Comparison of ENCODE assay signal across 26 mouse cellular contexts in the genomic region with DNA sequence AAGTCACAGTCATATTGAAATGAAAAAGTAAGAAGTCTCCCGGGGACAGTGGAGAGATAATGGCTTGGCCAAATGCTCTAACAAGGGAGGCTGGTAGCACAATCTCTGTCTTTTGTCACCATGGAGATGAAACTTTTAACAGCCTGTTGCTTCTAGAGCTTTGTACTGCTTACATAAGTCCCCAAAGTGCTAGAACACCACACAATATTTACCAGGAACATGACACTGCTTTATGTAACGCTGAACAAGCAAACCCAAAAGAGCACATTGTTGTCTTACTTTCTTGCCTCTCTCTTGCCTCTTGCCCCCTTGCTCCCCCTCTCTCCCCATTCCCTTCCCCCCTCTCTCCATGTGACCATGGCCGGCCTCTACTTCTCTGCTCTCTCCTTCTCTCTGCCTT. TPM values are rescaled to one million over a fixed set of nuclear protein-coding genes. Genes with fewer than 3 reads are reported as not detected.
DNase-seq lines count a peak whose midpoint lies in the region; ATAC-seq and TF ChIP-seq lines count a peak whose summit lies in the region.
"Had no signal": no experiment of that assay in that cellular context is flagged by ENCODE, and none has a peak within 500 bp of the region (broad histone marks: within the 10 kb centered on the region; RNA-seq: fewer than 3 reads in every experiment).

No protein-coding gene starts in this region.

- no peak overlapping the region for H3K27ac ChIP-seq in kidney, embryonic 14.5 days (ENCODE audit: low read depth, low read length)
- H3K27ac ChIP-seq in liver, adult 2 months (replicated peaks; ENCODE audit: insufficient read depth, low read depth, low read length): no peak overlapping the region
- H3K27ac ChIP-seq in liver, embryonic 12.5 days: no peak overlapping the region
- H3K27ac ChIP-seq: embryonic facial prominence, embryonic 12.5 days; embryonic facial prominence, embryonic 15.5 days; hindbrain, embryonic 12.5 days; hindbrain, embryonic 15.5 days had no signal

- no peak for TF ChIP-seq CTCF in liver, adult 2 months (IDR thresholded peaks at IDR 0.05; ENCODE audit: low read depth, low read length)

- no peaks in the 10 kb centered on the region for H3K79me2 ChIP-seq in liver, adult 2 months (ENCODE audit: control insufficient read depth, insufficient read depth, low read length)

- H3K36me3 ChIP-seq in kidney, embryonic 14.5 days (ENCODE audit: control insufficient read depth, insufficient read depth, low read length): no peaks in the 10 kb centered on the region
- no peaks in the 10 kb centered on the region for H3K36me3 ChIP-seq in liver, adult 2 months (ENCODE audit: control insufficient read depth, insufficient read depth, low read length)
- H3K36me3 ChIP-seq in liver, embryonic 12.5 days: no peaks in the 10 kb centered on the region
- no peaks in the 10 kb centered on the region for H3K36me3 ChIP-seq in megakaryocyte, embryonic 14.5 days (replicated peaks; ENCODE audit: low read length)
- H3K36me3 ChIP-seq: embryonic facial prominence, embryonic 12.5 days; embryonic facial prominence, embryonic 15.5 days; G1E; hindbrain, embryonic 12.5 days; hindbrain, embryonic 15.5 days had no signal

- TF ChIP-seq POLR2A in liver, adult 2 months (IDR thresholded peaks at IDR 0.05; ENCODE audit: extremely low read depth, insufficient read depth, low read length): no peak

- no peaks in the 10 kb centered on the region for H3K4me1 ChIP-seq in kidney, embryonic 14.5 days (ENCODE audit: control insufficient read depth, insufficient read depth, low read length)
- peaks cover 3% of the 10 kb centered on the region; the same call in 1 of the 2 replicates for H3K4me1 ChIP-seq in liver, adult 2 months (ENCODE audit: control insufficient read depth, insufficient read depth, low read length)
- peaks cover 17% of the 10 kb centered on the region for H3K4me1 ChIP-seq in liver, embryonic 12.5 days
- H3K4me1 ChIP-seq in megakaryocyte, embryonic 14.5 days: peaks cover 46% of the 10 kb centered on the region
- H3K4me1 ChIP-seq: embryonic facial prominence, embryonic 12.5 days; embryonic facial prominence, embryonic 15.5 days had no signal

- H3K27me3 ChIP-seq in kidney, embryonic 14.5 days (ENCODE audit: control insufficient read depth, insufficient read depth, low read length): no peaks in the 10 kb centered on the region
- no peaks in the 10 kb centered on the region for H3K27me3 ChIP-seq in liver, adult 2 months (ENCODE audit: control insufficient read depth, insufficient read depth, low read length)
- no peaks in the 10 kb centered on the region; the same call in 1 of the 2 replicates for H3K27me3 ChIP-seq in liver, embryonic 12.5 days (replicated peaks)
- H3K27me3 ChIP-seq in megakaryocyte, embryonic 14.5 days (replicated peaks): no peaks in the 10 kb centered on the region
- H3K27me3 ChIP-seq: CH12.LX; embryonic facial prominence, embryonic 12.5 days; embryonic facial prominence, embryonic 15.5 days; hindbrain, embryonic 12.5 days; hindbrain, embryonic 15.5 days; Patski had no signal

- H3K9me3 ChIP-seq in kidney, embryonic 14.5 days (ENCODE audit: control insufficient read depth, low read length): no peaks in the 10 kb centered on the region
- no peaks in the 10 kb centered on the region for H3K9me3 ChIP-seq in liver, embryonic 12.5 days (replicated peaks)
- no peaks in the 10 kb centered on the region for H3K9me3 ChIP-seq in megakaryocyte, embryonic 14.5 days
- H3K9me3 ChIP-seq: embryonic facial prominence, embryonic 12.5 days; embryonic facial prominence, embryonic 15.5 days; G1E; hindbrain, embryonic 12.5 days; hindbrain, embryonic 15.5 days had no signal

- DNase-seq in kidney, adult 11 months: peak; percentile 12
- DNase-seq in liver, adult 2 months (ENCODE audit: extremely low read depth, low read depth, low spot score): peak; percentile 26
- DNase-seq in heart, adult 18-20 months: no peak
- DNase-seq: adrenal gland, postnatal 10 days; adrenal gland, postnatal 36 days; B cell, adult 2 months; cerebellum, adult 11 months; cerebellum, adult 2 months; cerebellum, adult 9-11 months; cerebellum, postnatal 25 days; forebrain, postnatal 0 days; gastrocnemius, postnatal 10 days; gastrocnemius, postnatal 36 days had no signal

- H3K4me2 ChIP-seq in kidney, embryonic 14.5 days (replicated peaks; ENCODE audit: low read depth, low read length): no peak overlapping the region
- no peak overlapping the region for H3K4me2 ChIP-seq in liver, embryonic 12.5 days
- H3K4me2 ChIP-seq: embryonic facial prominence, embryonic 12.5 days; embryonic facial prominence, embryonic 15.5 days; heart, embryonic 11.5 days; hindbrain, embryonic 12.5 days; hindbrain, embryonic 15.5 days had no signal

- no peak overlapping the region for H3K9ac ChIP-seq in kidney, embryonic 14.5 days (ENCODE audit: low read depth, low read length)
- H3K9ac ChIP-seq in liver, adult 2 months (ENCODE audit: low read depth, low read length): no peak overlapping the region
- no peak overlapping the region for H3K9ac ChIP-seq in liver, embryonic 12.5 days
- H3K9ac ChIP-seq: embryonic facial prominence, embryonic 12.5 days; embryonic facial prominence, embryonic 15.5 days; forebrain, postnatal 0 days; hindbrain, embryonic 12.5 days; hindbrain, embryonic 15.5 days had no signal

- no peak for ATAC-seq in kidney, embryonic 14.5 days (ENCODE audit: low FRiP score, low TSS enrichment)
- no peak for ATAC-seq in liver, embryonic 12.5 days
- no peak for ATAC-seq in megakaryocyte, adult 5-6 weeks (ENCODE audit: poor library complexity, severe bottlenecking)
- ATAC-seq: forebrain, embryonic 14.5 days; forebrain, postnatal 0 days; Patski had no signal

- no peak overlapping the region for H3K4me3 ChIP-seq in kidney, embryonic 14.5 days (ENCODE audit: low read length)
- no peak overlapping the region for H3K4me3 ChIP-seq in liver, adult 2 months (ENCODE audit: insufficient read depth, low read depth, low read length)
- H3K4me3 ChIP-seq in liver, embryonic 12.5 days: no peak overlapping the region
- H3K4me3 ChIP-seq in megakaryocyte, embryonic 14.5 days (replicated peaks): peak overlapping the region; percentile 44
- H3K4me3 ChIP-seq: embryonic facial prominence, embryonic 12.5 days; embryonic facial prominence, embryonic 15.5 days; hindbrain, embryonic 12.5 days; hindbrain, embryonic 15.5 days had no signal

- 85% methylated on average over 3 of the region's 3 CpGs for WGBS in kidney, embryonic 14.5 days
- WGBS in liver, adult 2 months: 76% methylated on average over 3 of the region's 3 CpGs
- WGBS in liver, embryonic 12.5 days (ENCODE audit: insufficient replicate concordance): 68% methylated on average over 3 of the region's 3 CpGs

RNA-seq across cellular contexts. Expression of a gene that starts 41.7 kb away (rescaled TPM):
- polyA plus RNA-seq in kidney, embryonic 14.5 days (2014; fragmentation: Nextera tagmentation; extraction: Ambion mirVana): 29.2 and 37.4 TPM in 2 replicates
- total RNA-seq in liver, adult 2 months (2014; rRNA removed): 21.4 and 22.6 TPM in 2 replicates
- polyA plus RNA-seq in liver, adult 2 months (2012; rRNA removed): 5.6 and 6.2 TPM in 2 replicates
- polyA plus RNA-seq in liver, embryonic 12.5 days (2016; fragmentation: Nextera tagmentation; extraction: Ambion mirVana): 53.9 and 57.4 TPM in 2 replicates
- 11.7 and 15.7 TPM in 2 replicates for polyA plus RNA-seq in megakaryocyte, embryonic 14.5 days (2012; ENCODE audit: insufficient read depth, low replicate concordance)
- 69.5 and 73.3 TPM in 2 replicates for total RNA-seq in megakaryocyte, adult 5-6 weeks (2015)
- total RNA-seq in megakaryocyte, adult 5-6 weeks (2017): 43.1 and 61.4 TPM in 2 replicates
- total RNA-seq in heart, adult 18-20 months (2021): 10 to 100 TPM; 27.0 to 33.3 TPM

Comparison
In these comparisons a context has a peak if more than half of its experiments do, and no peak if none do; other contexts are left out.
1. DNase-seq: peak in kidney, adult 11 months (single experiment) and liver, adult 2 months (single experiment); none in heart, adult 18-20 months (0 of 2).